ENCODE assay signal across 20 mouse cellular contexts in genomic region chr1:153659666-153660065, GRCm38 (mm10). TPM values are rescaled to one million over a fixed set of nuclear protein-coding genes. Genes with fewer than 3 reads are reported as not detected.
DNase-seq lines count a peak whose midpoint lies in the region; ATAC-seq and TF ChIP-seq lines count a peak whose summit lies in the region.
"Had no signal": no experiment of that assay in that cellular context is flagged by ENCODE, and none has a peak within 500 bp of the region (broad histone marks: within the 10 kb centered on the region; RNA-seq: fewer than 3 reads in every experiment).

No protein-coding gene starts in this region.

- no peak for TF ChIP-seq CTCF in midbrain, postnatal 0 days (IDR thresholded peaks at IDR 0.05)
- no peak for TF ChIP-seq CTCF in lung, postnatal 0 days (IDR thresholded peaks at IDR 0.05)

- H3K4me3 ChIP-seq in forebrain, embryonic 14.5 days (ENCODE audit: low read depth, low read length) = no peak overlapping the region
- H3K4me3 ChIP-seq in hindbrain, embryonic 10.5 days = no peak overlapping the region
- H3K4me3 ChIP-seq in midbrain, postnatal 0 days (ENCODE audit: low read depth, low read length) = no peak overlapping the region
- no peak overlapping the region for H3K4me3 ChIP-seq in lung, postnatal 0 days (ENCODE audit: low read depth, low read length)
- H3K4me3 ChIP-seq: embryonic facial prominence, embryonic 13.5 days; heart, embryonic 15.5 days had no signal

- no peak for TF ChIP-seq EP300 in lung, postnatal 0 days (IDR thresholded peaks at IDR 0.05)

- no peak for ATAC-seq in forebrain, embryonic 14.5 days
- ATAC-seq in midbrain, postnatal 0 days (ENCODE audit: low FRiP score) = no peak
- ATAC-seq in lung, postnatal 0 days = no peak
- ATAC-seq: activated CD4-positive, CD25-positive, alpha-beta regulatory T cell, adult 4 months; liver, postnatal 0 days; Patski had no signal

- H3K9ac ChIP-seq in forebrain, embryonic 14.5 days (ENCODE audit: low read length) = peak overlapping the region; percentile 9; the same call in 1 of the 2 replicates
- no peak overlapping the region for H3K9ac ChIP-seq in midbrain, postnatal 0 days (replicated peaks; ENCODE audit: low read length, poor library complexity, severe bottlenecking)
- H3K9ac ChIP-seq in lung, postnatal 0 days (replicated peaks; ENCODE audit: low read depth) = no peak overlapping the region
- H3K9ac ChIP-seq: embryonic facial prominence, embryonic 13.5 days; heart, embryonic 15.5 days; liver, postnatal 0 days had no signal

- no peaks in the 10 kb centered on the region for H3K27me3 ChIP-seq in forebrain, embryonic 14.5 days (replicated peaks; ENCODE audit: control insufficient read depth, insufficient read depth, low read length)
- H3K27me3 ChIP-seq in hindbrain, embryonic 10.5 days (ENCODE audit: insufficient read depth, poor library complexity, severe bottlenecking) = peaks cover 59% of the 10 kb centered on the region
- H3K27me3 ChIP-seq in midbrain, postnatal 0 days (ENCODE audit: insufficient read depth, low read length) = no peaks in the 10 kb centered on the region
- no peaks in the 10 kb centered on the region for H3K27me3 ChIP-seq in lung, postnatal 0 days (replicated peaks; ENCODE audit: insufficient read depth, low read length)
- H3K27me3 ChIP-seq: Patski had no signal

- no peak overlapping the region for H3K27ac ChIP-seq in forebrain, embryonic 14.5 days (ENCODE audit: low read depth, low read length)
- H3K27ac ChIP-seq in hindbrain, embryonic 10.5 days = peak overlapping the region; percentile 35; the same call in 1 of the 2 replicates
- H3K27ac ChIP-seq in midbrain, postnatal 0 days (ENCODE audit: low read depth, low read length) = peak overlapping the region; percentile 7; the same call in 1 of the 2 replicates
- H3K27ac ChIP-seq in lung, postnatal 0 days (ENCODE audit: low read length) = no peak overlapping the region
- H3K27ac ChIP-seq: embryonic facial prominence, embryonic 13.5 days; heart, embryonic 15.5 days had no signal

- H3K9me3 ChIP-seq in forebrain, embryonic 14.5 days (replicated peaks; ENCODE audit: control insufficient read depth, low read length) = no peaks in the 10 kb centered on the region
- H3K9me3 ChIP-seq in hindbrain, embryonic 10.5 days = no peaks in the 10 kb centered on the region
- H3K9me3 ChIP-seq in midbrain, postnatal 0 days (ENCODE audit: low read length) = no peaks in the 10 kb centered on the region
- H3K9me3 ChIP-seq in lung, postnatal 0 days (ENCODE audit: low read length) = no peaks in the 10 kb centered on the region
- H3K9me3 ChIP-seq: embryonic facial prominence, embryonic 13.5 days; heart, embryonic 15.5 days had no signal

- DNase-seq in forebrain, embryonic 14.5 days (ENCODE audit: low spot score) = no peak
- DNase-seq in hindbrain, embryonic 10.5 days (ENCODE audit: low spot score) = no peak
- DNase-seq in mesoderm, embryonic 11.5 days (ENCODE audit: low read depth, low spot score) = peak; percentile 37
- no peak for DNase-seq in midbrain, postnatal 0 days (ENCODE audit: low spot score)
- DNase-seq in left cerebral cortex, adult 8-10 months (ENCODE audit: low spot score in 2 of 2) = no peak
- no peak for DNase-seq in lung, postnatal 0 days (ENCODE audit: low spot score)
- no peak for DNase-seq in cerebellum, adult 9-11 months
- DNase-seq: adrenal gland, postnatal 25 days; cerebellum, adult 2 months; gastrocnemius, postnatal 10 days; heart, adult 18-20 months; kidney, adult 2 months; kidney, postnatal 36 days; liver; liver, postnatal 0 days; lung, postnatal 36 days had no signal

- peak overlapping the region; percentile 14; the same call in 1 of the 2 replicates for H3K4me2 ChIP-seq in forebrain, embryonic 14.5 days (ENCODE audit: low read length)
- H3K4me2 ChIP-seq in midbrain, postnatal 0 days (ENCODE audit: low read depth, low read length, poor library complexity, severe bottlenecking) = peak overlapping the region; percentile 18; the same call in 1 of the 2 replicates
- no peak overlapping the region for H3K4me2 ChIP-seq in lung, postnatal 0 days (replicated peaks; ENCODE audit: low read depth, low read length)
- H3K4me2 ChIP-seq: embryonic facial prominence, embryonic 13.5 days; heart, embryonic 15.5 days had no signal

- WGBS in forebrain, embryonic 14.5 days = 10% methylated on average over 9 of the region's 9 CpGs
- WGBS in hindbrain, embryonic 10.5 days = 25% methylated on average over 9 of the region's 9 CpGs
- WGBS in midbrain, postnatal 0 days = 24% methylated on average over 9 of the region's 9 CpGs
- 53% methylated on average over 9 of the region's 9 CpGs for WGBS in lung, postnatal 0 days

- H3K36me3 ChIP-seq in forebrain, embryonic 14.5 days (ENCODE audit: control insufficient read depth, insufficient read depth, low read length) = no peaks in the 10 kb centered on the region
- H3K36me3 ChIP-seq in hindbrain, embryonic 10.5 days = no peaks in the 10 kb centered on the region
- H3K36me3 ChIP-seq in midbrain, postnatal 0 days (ENCODE audit: insufficient read depth, low read length) = no peaks in the 10 kb centered on the region
- H3K36me3 ChIP-seq in lung, postnatal 0 days (ENCODE audit: insufficient read depth, low read length) = no peaks in the 10 kb centered on the region
- H3K36me3 ChIP-seq: embryonic facial prominence, embryonic 13.5 days; heart, embryonic 15.5 days had no signal

- H3K4me1 ChIP-seq in forebrain, embryonic 14.5 days (ENCODE audit: control insufficient read depth, insufficient read depth, low read length) = peaks cover 40% of the 10 kb centered on the region
- peaks cover 62% of the 10 kb centered on the region for H3K4me1 ChIP-seq in hindbrain, embryonic 10.5 days (replicated peaks)
- peaks cover 45% of the 10 kb centered on the region for H3K4me1 ChIP-seq in midbrain, postnatal 0 days (ENCODE audit: insufficient read depth, low read length)
- H3K4me1 ChIP-seq in lung, postnatal 0 days (ENCODE audit: insufficient read depth, low read depth, low read length) = peaks cover 5% of the 10 kb centered on the region; the same call in 1 of the 2 replicates

RNA-seq across cellular contexts. Expression of gene Rgs8, which starts 6.8 kb away (rescaled TPM):
- polyA plus RNA-seq in forebrain, embryonic 14.5 days (2014; fragmentation: Nextera tagmentation; extraction: Ambion mirVana) = 14.6 and 15.0 TPM in 2 replicates
- polyA plus RNA-seq in hindbrain, embryonic 10.5 days (2016; fragmentation: Nextera tagmentation; extraction: Ambion mirVana) = 4.9 and 8.9 TPM in 2 replicates
- 40.7 and 68.0 TPM in 2 replicates for total RNA-seq in midbrain, postnatal 0 days (2014; rRNA removed)
- 31.1 and 32.1 TPM in 2 replicates for polyA plus RNA-seq in midbrain, postnatal 0 days (2015; fragmentation: Nextera tagmentation; extraction: Ambion mirVana)
- 10 to 100 TPM; 67.8 to 86.0 (median 75.7) TPM for total RNA-seq in left cerebral cortex, adult 8-10 months (2022)
- polyA plus RNA-seq in lung, postnatal 0 days (2015; fragmentation: Nextera tagmentation; extraction: Ambion mirVana) = 0.12 and 0.14 TPM in 2 replicates
- total RNA-seq: adrenal gland, postnatal 25 days; heart, adult 18-20 months had no signal
- polyA plus RNA-seq: liver, postnatal 0 days had no signal

Comparison
In these comparisons a context has a peak if more than half of its experiments do, and no peak if none do; other contexts are left out.
1. H3K27ac ChIP-seq: peak in hindbrain, embryonic 10.5 days (single experiment) and midbrain, postnatal 0 days (single experiment); none in forebrain, embryonic 14.5 days (single experiment) and lung, postnatal 0 days (single experiment).